Mouse (Mus musculus): ENCODE results near the gene Mybphl. TPM values are rescaled to one million over a fixed set of nuclear protein-coding genes. Genes with fewer than 3 reads are reported as not detected.

Mybphl gene
- polyA plus RNA-seq, 1 experiment = not detected

GRCm38 (mm10) chr3:108386186-108386585 is 21.5 kb downstream of the Mybphl start:
- DNase-seq = no peak
- peaks cover 5% of the 10 kb centered on the region for H3K4me1 ChIP-seq (ENCODE audit: control insufficient read depth, insufficient read depth, low read length)
- 36% methylated on average over 10 of the region's 10 CpGs for WGBS
- TF ChIP-seq POLR2A (IDR thresholded peaks at IDR 0.05; ENCODE audit: borderline replicate concordance, insufficient read depth, low read length) = no peak
- TF ChIP-seq CTCF (IDR thresholded peaks at IDR 0.05; ENCODE audit: borderline replicate concordance, insufficient read depth, low read depth, low read length) = no peak
- H3K4me3 ChIP-seq (replicated peaks; ENCODE audit: insufficient read depth, low read depth, low read length) = no peak overlapping the region
- H3K27ac ChIP-seq (ENCODE audit: insufficient read depth, low read length) = no peak overlapping the region
- no peaks in the 10 kb centered on the region for H3K27me3 ChIP-seq (ENCODE audit: control insufficient read depth, insufficient read depth, low read length)

DNA sequence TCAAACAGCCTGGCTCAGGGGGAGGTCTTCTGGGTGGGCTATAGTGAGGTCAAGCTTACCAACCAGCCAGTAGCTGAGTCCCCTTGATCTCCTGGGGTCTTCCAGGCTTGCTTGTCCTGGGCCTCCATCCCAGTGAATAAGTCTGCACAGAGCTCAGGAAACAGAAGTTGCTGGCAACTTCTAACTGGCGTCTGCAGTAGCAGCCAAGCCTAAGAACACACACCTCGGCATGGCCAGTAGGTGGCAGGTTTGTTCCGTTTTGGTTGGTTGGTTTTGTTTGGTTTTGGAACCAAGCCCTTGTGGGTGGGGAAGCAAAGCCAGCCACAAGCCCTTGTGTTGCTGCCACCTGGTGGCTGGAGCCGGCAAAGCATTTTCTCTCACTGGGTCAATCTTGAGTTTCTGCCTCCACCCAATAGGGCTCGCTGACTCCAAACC is 24.4 kb downstream of the Mybphl start:
- under 1% methylated on average over 5 of the region's 5 CpGs for WGBS
- Histone ChIP-seq H3K27ac (ENCODE audit: insufficient read depth, low read length) (no peak overlapping the region), H3K4me3 (replicated peaks; ENCODE audit: insufficient read depth, low read depth, low read length) (no peak overlapping the region), H3K27me3 (ENCODE audit: control insufficient read depth, insufficient read depth, low read length) (no peaks in the 10 kb centered on the region), H3K4me1 (ENCODE audit: control insufficient read depth, insufficient read depth, low read length) (peaks cover under 1% of the 10 kb centered on the region; the same call in 1 of the 2 replicates)
- TF ChIP-seq POLR2A (IDR thresholded peaks at IDR 0.05; ENCODE audit: borderline replicate concordance, insufficient read depth, low read length) = no peak
- TF ChIP-seq CTCF (IDR thresholded peaks at IDR 0.05; ENCODE audit: borderline replicate concordance, insufficient read depth, low read depth, low read length) = peak; percentile 94
- DNase-seq = peak; percentile 93 to 97

DNA sequence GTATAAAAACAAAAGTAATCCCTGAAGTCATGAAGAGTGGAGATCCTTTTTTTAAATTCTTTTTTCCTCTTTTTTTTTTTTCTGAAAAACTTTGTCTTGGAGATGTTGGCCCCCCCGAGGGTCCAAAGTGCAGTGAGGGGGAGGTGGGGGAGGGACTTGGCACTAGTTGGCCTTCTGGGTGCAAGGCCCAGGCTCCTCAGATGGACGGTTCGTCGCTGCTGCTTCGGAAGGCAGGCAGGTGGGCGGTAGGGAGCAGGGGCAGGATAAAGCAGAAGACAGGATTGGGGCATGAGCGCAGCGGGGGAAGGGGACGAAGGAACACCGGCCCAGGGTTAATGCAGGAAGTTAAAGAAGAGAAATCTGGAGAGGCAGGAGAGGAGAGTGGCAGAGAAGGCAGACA is 27.6 kb downstream of the Mybphl start:
- Histone ChIP-seq H3K4me1 (ENCODE audit: control insufficient read depth, insufficient read depth, low read length) (no peaks in the 10 kb centered on the region), H3K4me3 (replicated peaks; ENCODE audit: insufficient read depth, low read depth, low read length) (no peak overlapping the region), H3K27ac (ENCODE audit: insufficient read depth, low read length) (no peak overlapping the region), H3K27me3 (ENCODE audit: control insufficient read depth, insufficient read depth, low read length) (no peaks in the 10 kb centered on the region)
- no peak for DNase-seq
- TF ChIP-seq CTCF (IDR thresholded peaks at IDR 0.05; ENCODE audit: borderline replicate concordance, insufficient read depth, low read depth, low read length) = no peak
- no peak for TF ChIP-seq POLR2A (IDR thresholded peaks at IDR 0.05; ENCODE audit: borderline replicate concordance, insufficient read depth, low read length)
- 45% methylated on average over 10 of the region's 10 CpGs for WGBS

- WGBS = 57% methylated on average over 15 of the region's 15 CpGs
- Histone ChIP-seq H3K4me3 (replicated peaks; ENCODE audit: insufficient read depth, low read depth, low read length) (no peak overlapping the region), H3K27ac (ENCODE audit: insufficient read depth, low read length) (no peak overlapping the region), H3K4me1 (ENCODE audit: control insufficient read depth, insufficient read depth, low read length) (no peaks in the 10 kb centered on the region), H3K27me3 (ENCODE audit: control insufficient read depth, insufficient read depth, low read length) (no peaks in the 10 kb centered on the region)
- TF ChIP-seq CTCF (IDR thresholded peaks at IDR 0.05; ENCODE audit: borderline replicate concordance, insufficient read depth, low read depth, low read length) (no peak), POLR2A (IDR thresholded peaks at IDR 0.05; ENCODE audit: borderline replicate concordance, insufficient read depth, low read length) (no peak)
- DNase-seq = no peak
These were observed 28.1 kb downstream of the Mybphl start for GRCm38 (mm10) chr3:108392793-108393192.

GRCm38 (mm10) chr3:108398281-108398680 is 33.6 kb downstream of the Mybphl start:
- no peaks in the 10 kb centered on the region for H3K27me3 ChIP-seq (ENCODE audit: control insufficient read depth, insufficient read depth, low read length)
- no peak for DNase-seq
- 49% methylated on average over 9 of the region's 9 CpGs for WGBS
- no peak overlapping the region for H3K27ac ChIP-seq (ENCODE audit: insufficient read depth, low read length)
- no peak overlapping the region for H3K4me3 ChIP-seq (replicated peaks; ENCODE audit: insufficient read depth, low read depth, low read length)
- peaks cover 15% of the 10 kb centered on the region for H3K4me1 ChIP-seq (ENCODE audit: control insufficient read depth, insufficient read depth, low read length)
- TF ChIP-seq POLR2A (IDR thresholded peaks at IDR 0.05; ENCODE audit: borderline replicate concordance, insufficient read depth, low read length) = no peak
- no peak for TF ChIP-seq CTCF (IDR thresholded peaks at IDR 0.05; ENCODE audit: borderline replicate concordance, insufficient read depth, low read depth, low read length)

- H3K4me3 ChIP-seq (replicated peaks; ENCODE audit: insufficient read depth, low read depth, low read length) = no peak overlapping the region
- DNase-seq = peak in 1 of 2 experiments; percentile 25
- peaks cover 19% of the 10 kb centered on the region for H3K4me1 ChIP-seq (ENCODE audit: control insufficient read depth, insufficient read depth, low read length)
- H3K27me3 ChIP-seq (ENCODE audit: control insufficient read depth, insufficient read depth, low read length) = no peaks in the 10 kb centered on the region
- 78% methylated on average over 5 of the region's 5 CpGs for WGBS
- no peak overlapping the region for H3K27ac ChIP-seq (ENCODE audit: insufficient read depth, low read length)
- TF ChIP-seq CTCF (IDR thresholded peaks at IDR 0.05; ENCODE audit: borderline replicate concordance, insufficient read depth, low read depth, low read length) = no peak
- no peak for TF ChIP-seq POLR2A (IDR thresholded peaks at IDR 0.05; ENCODE audit: borderline replicate concordance, insufficient read depth, low read length)
These were observed 35.7 kb downstream of the Mybphl start for GRCm38 (mm10) chr3:108400442-108400841.

- peak; percentile 93 to 95 for DNase-seq
- no peak overlapping the region for H3K4me3 ChIP-seq (replicated peaks; ENCODE audit: insufficient read depth, low read depth, low read length)
- WGBS = 12% methylated on average over 22 of the region's 22 CpGs
- H3K4me1 ChIP-seq (ENCODE audit: control insufficient read depth, insufficient read depth, low read length) = peaks cover 32% of the 10 kb centered on the region
- TF ChIP-seq CTCF (IDR thresholded peaks at IDR 0.05; ENCODE audit: borderline replicate concordance, insufficient read depth, low read depth, low read length) (peak; percentile 90), POLR2A (IDR thresholded peaks at IDR 0.05; ENCODE audit: borderline replicate concordance, insufficient read depth, low read length) (no peak)
- peak overlapping the region; percentile 3; the same call in 1 of the 2 replicates for H3K27ac ChIP-seq (ENCODE audit: insufficient read depth, low read length)
- no peaks in the 10 kb centered on the region for H3K27me3 ChIP-seq (ENCODE audit: control insufficient read depth, insufficient read depth, low read length)
These were observed 37.2 kb downstream of the Mybphl start for GRCm38 (mm10) chr3:108401692-108402527.

DNA sequence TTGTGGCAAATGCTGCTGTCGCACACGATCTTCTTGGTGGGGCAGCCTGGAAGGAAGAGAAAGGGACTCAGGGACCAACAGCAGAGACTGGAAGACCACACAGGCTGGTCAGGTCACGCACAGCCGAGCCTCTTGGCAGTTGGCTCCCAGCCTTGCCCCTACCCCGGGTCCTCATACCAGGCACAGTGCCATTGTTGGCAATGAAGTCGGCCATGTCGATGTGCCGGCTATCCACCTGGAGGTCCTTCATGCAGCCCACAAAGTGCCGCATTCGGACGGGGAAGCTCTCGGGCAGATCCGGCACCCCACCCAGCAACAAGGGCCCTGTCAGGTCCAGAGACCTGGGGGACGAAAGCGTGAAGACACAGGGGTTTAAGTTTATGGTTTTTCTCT is 37.8 kb downstream of the Mybphl start:
- 51% methylated on average over 15 of the region's 15 CpGs for WGBS
- H3K4me3 ChIP-seq (replicated peaks; ENCODE audit: insufficient read depth, low read depth, low read length) = no peak overlapping the region
- no peak overlapping the region for H3K27ac ChIP-seq (ENCODE audit: insufficient read depth, low read length)
- peaks cover 36% of the 10 kb centered on the region for H3K4me1 ChIP-seq (ENCODE audit: control insufficient read depth, insufficient read depth, low read length)
- DNase-seq = no peak
- no peaks in the 10 kb centered on the region for H3K27me3 ChIP-seq (ENCODE audit: control insufficient read depth, insufficient read depth, low read length)
- no peak for TF ChIP-seq CTCF (IDR thresholded peaks at IDR 0.05; ENCODE audit: borderline replicate concordance, insufficient read depth, low read depth, low read length)
- TF ChIP-seq POLR2A (IDR thresholded peaks at IDR 0.05; ENCODE audit: borderline replicate concordance, insufficient read depth, low read length) = no peak

Measured in cerebellum, adult 2 months (tissue).